Mouse (Mus musculus): ENCODE data around the gene Fbxw9. TPM values are rescaled to one million over a fixed set of nuclear protein-coding genes. Genes with fewer than 3 reads are reported as not detected.

Gene Fbxw9
- total RNA-seq, 2 experiments from 2014 or later = 38.3 to 39.9 TPM

- intact Hi-C loops (cut with DNase I) = no loop called here
- peak in 1 of 2 experiments; percentile 42 for DNase-seq (ENCODE audit: low spot score in 2 of 2)
These were observed 24.0 kb upstream of the Fbxw9 start for GRCm38 (mm10) chr8:85035728-85036310.

DNA sequence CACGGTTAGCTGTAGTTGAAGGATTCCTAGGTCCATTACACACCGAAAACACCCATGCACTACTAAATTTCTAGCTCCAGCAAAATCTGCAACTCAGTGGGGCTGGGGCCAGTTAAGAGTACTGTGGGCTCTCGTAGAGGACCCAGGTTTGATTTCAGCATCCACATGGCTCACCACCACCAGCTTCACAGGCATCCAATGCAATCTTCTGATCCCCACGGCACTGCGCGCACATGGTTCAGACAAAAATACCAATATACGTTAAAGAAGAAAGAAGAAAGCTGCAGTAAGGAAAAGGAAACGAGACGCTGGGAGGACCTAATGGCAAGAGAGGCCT lies 23.5 kb upstream of the Fbxw9 start:
- no peak for DNase-seq (ENCODE audit: low spot score in 2 of 2)
- intact Hi-C loops (cut with DNase I) = no loop called here

GRCm38 (mm10) chr8:85036718-85037365 lies 23.0 kb upstream of the Fbxw9 start, which contains the start of gene Tnpo2:
Gene Tnpo2, plus strand, starts transcription at chr8:85036915.
- peak; percentile 95 to 98 for DNase-seq (ENCODE audit: low spot score in 2 of 2)
- intact Hi-C loops (cut with DNase I) = no loop called here

- no peak for DNase-seq (ENCODE audit: low spot score in 2 of 2)
- intact Hi-C loops (cut with DNase I) = no loop called here
These were observed 22.5 kb upstream of the Fbxw9 start for GRCm38 (mm10) chr8:85037366-85037680.

DNA sequence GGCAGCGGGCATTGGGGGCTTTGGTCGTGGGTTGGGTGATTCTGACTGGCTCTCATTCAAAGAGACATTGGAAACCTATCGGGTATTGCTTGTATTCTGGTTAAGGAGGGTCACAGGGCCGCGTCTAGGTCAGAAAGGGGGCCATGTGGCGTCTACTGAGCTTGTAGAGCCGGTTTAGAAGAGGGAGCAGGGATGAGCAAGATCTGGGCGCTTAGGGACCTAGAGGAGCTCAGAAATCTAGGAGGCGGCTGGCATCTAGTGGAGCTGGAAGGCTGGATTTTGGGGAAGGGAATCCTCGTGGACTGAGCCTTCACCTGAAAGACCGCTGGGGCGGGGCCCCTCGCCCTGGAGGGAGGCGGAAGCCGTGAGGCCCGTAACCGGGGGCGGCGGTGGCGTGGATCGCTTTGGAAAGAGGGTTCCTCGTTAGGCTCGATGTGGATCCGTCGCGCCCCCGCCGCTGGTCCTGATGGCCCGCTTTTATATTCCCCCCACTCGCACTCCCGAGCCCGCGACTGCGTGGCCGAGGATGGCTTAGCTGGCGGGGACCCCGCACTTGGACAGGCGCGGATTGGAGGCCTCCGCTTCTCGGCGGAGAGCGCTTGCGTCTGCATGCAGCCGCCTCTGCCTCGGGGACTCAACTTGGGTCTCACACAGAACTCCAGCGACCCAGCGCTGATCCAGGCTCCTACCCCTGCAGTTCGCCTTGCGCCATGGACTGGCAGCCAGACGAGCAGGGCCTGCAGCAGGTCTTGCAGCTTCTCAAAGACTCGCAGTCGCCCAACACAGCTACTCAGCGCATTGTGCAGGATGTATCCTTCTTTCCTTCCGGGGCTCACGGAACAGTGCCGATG lies 21.9 kb upstream of the Fbxw9 start:
- peak; percentile 49 to 51 for DNase-seq (ENCODE audit: low spot score in 2 of 2)
- intact Hi-C loops (cut with DNase I) = no loop called here

GRCm38 (mm10) chr8:85043619-85044018 lies 16.2 kb upstream of the Fbxw9 start:
- DNase-seq (ENCODE audit: low spot score in 2 of 2) = no peak
- intact Hi-C loops (cut with DNase I) = no loop called here

- intact Hi-C loops (cut with DNase I) = no loop called here
- DNase-seq (ENCODE audit: low spot score in 2 of 2) = no peak
These were observed 2.5 kb upstream of the Fbxw9 start for GRCm38 (mm10) chr8:85057367-85057766.

GRCm38 (mm10) chr8:85062603-85063002 lies 2.7 kb downstream of the Fbxw9 start:
- DNase-seq (ENCODE audit: low spot score in 2 of 2) = no peak
- intact Hi-C loops (cut with DNase I) = no loop called here

DNA sequence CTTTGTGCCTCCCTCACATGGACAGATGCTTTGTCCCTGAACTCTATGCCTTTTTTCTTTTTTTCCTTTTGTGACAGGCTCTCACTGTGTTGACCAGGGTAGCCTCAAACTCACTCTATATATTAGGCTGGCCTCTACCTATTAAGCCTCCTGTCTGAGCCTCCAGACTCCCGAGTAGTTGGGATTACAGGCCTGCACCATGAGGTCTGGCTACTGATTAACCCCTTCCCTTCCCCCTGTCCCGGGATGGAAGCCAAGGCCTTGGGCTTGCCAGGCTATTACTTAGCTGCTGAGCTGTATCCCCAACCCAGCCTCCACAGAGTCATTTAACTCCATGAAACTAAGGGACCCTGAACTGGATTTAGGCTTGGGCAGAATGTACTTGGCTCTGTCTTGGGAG lies 5.4 kb downstream of the Fbxw9 start:
- DNase-seq (ENCODE audit: low spot score in 2 of 2) = no peak
- intact Hi-C loops (cut with DNase I) = no loop called here

GRCm38 (mm10) chr8:85067155-85067554 lies 7.3 kb downstream of the Fbxw9 start:
- intact Hi-C loops (cut with DNase I) = no loop called here
- no peak for DNase-seq (ENCODE audit: low spot score in 2 of 2)

GRCm38 (mm10) chr8:85067982-85068381 lies 8.1 kb downstream of the Fbxw9 start, which contains the start of gene Gm5741:
Gene Gm5741, minus strand, starts transcription at chr8:85067982.
- intact Hi-C loops (cut with DNase I) = no loop called here
- no peak for DNase-seq (ENCODE audit: low spot score in 2 of 2)

DNA sequence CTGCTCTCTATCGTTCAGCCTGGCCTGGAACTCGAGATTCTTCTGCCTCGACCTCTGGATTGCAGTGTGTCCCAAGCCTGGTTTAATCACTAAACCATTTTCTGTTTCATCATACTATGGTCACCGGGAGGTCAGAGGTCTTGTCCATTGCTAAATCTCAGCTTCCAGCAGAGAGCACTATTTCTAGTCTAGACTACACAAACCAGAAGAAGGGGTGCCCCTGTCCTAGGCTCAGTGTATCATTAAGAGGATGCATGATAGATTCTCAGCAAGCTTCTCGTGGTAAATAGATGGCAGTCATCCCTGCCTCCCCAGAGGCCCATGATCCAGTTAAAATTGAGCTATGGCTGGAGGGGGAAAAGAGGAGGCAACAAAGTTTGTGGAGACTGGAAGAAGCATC lies 11.2 kb downstream of the Fbxw9 start:
- DNase-seq (ENCODE audit: low spot score in 2 of 2) = no peak
- intact Hi-C loops (cut with DNase I) = no loop called here

GRCm38 (mm10) chr8:85071514-85072281 lies 11.8 kb downstream of the Fbxw9 start, which contains the start of gene Dhps:
Gene Dhps, plus strand, starts transcription at chr8:85071757.
- intact Hi-C loops (cut with DNase I) = no loop called here
- peak; percentile 93 to 94 for DNase-seq (ENCODE audit: low spot score in 2 of 2)

DNA sequence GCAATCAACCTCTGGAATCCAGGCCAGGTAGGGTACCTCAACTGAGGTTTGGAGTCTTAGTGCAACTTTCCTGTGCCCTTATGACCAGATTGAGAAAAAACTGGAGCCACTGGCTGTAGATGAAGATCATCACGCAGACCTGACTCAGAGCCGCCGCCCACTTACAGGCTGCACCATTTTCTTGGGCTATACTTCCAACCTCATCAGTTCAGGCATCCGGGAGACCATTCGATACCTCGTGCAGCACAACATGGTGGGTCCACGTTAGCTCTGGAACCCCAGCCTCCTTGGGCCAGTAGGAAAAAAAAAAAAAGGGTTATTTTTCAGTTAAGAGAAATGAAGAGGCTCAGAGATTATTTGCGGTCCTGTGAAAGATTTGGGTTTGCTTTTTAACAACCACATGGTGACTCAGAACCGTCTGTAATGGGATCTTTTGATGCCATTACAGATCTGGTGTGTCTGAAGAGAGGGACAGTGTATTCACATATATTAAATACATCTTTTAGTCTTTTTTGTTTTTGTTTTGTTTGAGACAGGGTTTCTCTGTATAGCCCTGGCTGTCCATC lies 12.6 kb downstream of the Fbxw9 start:
- DNase-seq (ENCODE audit: low spot score in 2 of 2) = no peak
- intact Hi-C loops (cut with DNase I) = no loop called here

- DNase-seq (ENCODE audit: low spot score in 2 of 2) = no peak
- intact Hi-C loops (cut with DNase I) = no loop called here
These were observed 13.3 kb downstream of the Fbxw9 start for GRCm38 (mm10) chr8:85073041-85073612.

- DNase-seq (ENCODE audit: low spot score in 2 of 2) = no peak
- intact Hi-C loops (cut with DNase I) = no loop called here
These were observed 14.3 kb downstream of the Fbxw9 start for GRCm38 (mm10) chr8:85074167-85074566.

- intact Hi-C loops (cut with DNase I) = no loop called here
- DNase-seq (ENCODE audit: low spot score in 2 of 2) = no peak
These were observed 14.8 kb downstream of the Fbxw9 start for GRCm38 (mm10) chr8:85074617-85075016.

DNA sequence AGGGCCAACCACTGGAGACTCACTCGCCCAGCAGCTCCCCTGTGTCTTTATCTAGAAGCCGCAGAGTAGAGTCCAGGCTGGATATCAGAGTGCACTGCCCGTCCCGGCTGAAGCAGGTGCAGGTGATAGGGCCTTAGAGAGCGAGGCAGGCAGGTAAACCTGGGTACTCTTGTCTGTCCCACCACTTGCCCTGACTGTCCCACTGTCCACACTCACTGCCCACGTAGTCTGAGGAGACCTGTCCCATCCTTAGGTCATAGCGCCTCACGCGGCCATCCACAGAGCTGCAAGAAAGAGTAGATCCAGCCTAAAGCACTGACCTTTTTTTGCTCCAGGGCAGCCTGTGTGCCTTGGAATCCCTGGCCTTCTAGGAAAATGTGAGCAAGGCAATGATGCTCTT lies 16.1 kb downstream of the Fbxw9 start:
- intact Hi-C loops (cut with DNase I) = no loop called here
- no peak for DNase-seq (ENCODE audit: low spot score in 2 of 2)

- intact Hi-C loops (cut with DNase I) = no loop called here
- peak; percentile 89 to 91 for DNase-seq (ENCODE audit: low spot score in 2 of 2)
These were observed 17.1 kb downstream of the Fbxw9 start for GRCm38 (mm10) chr8:85076993-85077392.
